Mouse (Mus musculus): ENCODE data around the gene Tlx1.

Tlx1 gene

DNA sequence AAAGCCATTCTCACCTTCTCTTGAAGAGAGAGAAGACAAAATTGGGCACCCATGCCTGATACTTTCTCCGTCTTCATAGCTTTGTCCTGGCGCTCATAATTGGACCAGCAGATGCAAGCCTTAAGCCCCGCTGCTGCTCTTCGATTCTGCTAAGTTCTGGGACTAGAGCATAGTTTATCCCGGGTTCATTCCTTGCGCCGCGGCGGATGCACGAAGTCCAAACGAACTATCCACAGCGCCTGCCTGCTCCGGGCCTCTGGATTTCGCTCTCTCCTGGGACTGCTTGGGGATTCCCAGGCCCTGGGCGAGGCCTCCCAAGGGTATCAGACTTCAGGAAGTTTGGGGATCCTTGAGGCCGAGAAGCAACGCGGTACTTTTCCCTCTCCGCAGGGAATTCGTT, 8.4 kb downstream of the Tlx1 start:
- DNase-seq = no peak

DNA sequence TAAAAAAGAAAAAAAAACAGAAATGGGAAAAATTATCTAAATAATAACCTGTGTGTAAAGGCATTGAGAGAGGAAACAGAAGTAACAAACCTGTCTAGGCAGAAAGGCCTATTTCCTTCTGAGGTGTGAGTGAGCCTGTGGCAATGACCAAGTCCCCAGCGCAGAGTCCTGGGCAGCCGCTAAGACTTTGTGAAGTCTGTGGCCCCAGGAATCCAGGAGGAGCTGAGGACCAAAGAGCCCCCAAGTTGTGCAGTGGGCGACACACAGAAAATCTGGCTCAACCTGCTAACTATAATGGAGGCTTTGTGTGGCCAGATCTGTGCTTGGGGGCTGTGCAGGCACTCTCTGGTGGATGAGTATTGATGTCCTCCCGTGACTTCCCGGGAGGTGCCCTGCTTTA, 9.0 kb downstream of the Tlx1 start:
- DNase-seq = no peak

DNA sequence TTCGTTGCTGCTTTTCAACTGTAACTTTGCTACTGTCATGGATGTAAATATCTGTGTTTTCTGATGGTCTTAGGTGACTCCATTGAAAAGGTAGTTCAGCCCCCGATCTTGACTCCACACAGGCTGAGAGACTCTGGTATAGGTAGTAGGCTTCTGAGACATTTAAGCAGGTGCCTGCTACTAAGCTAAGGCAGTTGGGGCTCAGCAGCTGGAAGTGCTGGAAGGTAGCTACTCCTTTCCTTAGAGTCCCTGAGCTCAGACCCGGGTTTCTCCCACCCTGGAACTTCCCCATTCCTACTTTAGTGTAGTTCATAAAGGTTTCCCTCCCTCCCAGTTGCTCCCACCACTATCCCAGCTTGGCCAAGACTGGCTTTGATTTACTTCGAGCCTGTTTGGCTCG, 9.5 kb downstream of the Tlx1 start:
- no peak for DNase-seq

DNA sequence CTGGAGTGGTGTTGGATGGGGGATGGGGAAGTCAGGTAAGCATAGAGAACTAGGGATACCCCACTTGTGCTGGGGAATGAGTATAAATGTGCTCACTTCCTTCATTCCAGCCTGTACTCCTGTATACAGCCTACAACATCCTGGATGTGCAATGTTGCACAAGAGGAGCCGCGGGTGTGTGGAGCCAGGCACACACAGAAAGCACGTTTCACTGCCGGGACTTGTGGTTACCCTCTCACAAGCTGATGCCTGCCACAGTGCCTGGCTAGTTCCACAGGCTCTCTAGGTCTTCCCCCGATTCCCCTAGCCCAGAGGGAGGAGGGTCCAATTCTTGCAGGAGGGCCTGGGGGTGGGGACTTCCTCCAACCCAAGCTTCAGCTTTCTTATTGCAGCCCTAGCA, 10.0 kb downstream of the Tlx1 start:
- DNase-seq = no peak

DNA sequence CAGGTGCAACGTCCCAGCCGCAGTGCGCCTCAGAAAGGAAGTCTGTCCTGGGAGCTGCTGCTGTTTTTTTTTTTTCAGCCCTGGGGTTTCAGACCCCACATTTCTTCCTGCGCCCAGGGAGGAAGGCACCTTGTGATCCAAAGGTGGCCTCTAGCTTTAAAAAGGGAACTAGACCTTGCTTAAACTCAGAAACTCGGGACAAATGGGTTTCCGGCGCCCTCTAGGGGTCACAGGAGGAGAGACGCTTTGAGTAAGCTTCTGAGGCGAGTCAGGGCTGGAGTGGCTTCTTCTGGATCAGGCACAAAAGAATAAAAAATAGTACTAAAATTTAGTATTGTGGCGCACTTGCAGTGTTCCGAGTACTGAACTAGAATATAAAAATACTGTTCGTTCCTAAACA, 10.6 kb downstream of the Tlx1 start:
- peak; percentile 63 for DNase-seq

DNA sequence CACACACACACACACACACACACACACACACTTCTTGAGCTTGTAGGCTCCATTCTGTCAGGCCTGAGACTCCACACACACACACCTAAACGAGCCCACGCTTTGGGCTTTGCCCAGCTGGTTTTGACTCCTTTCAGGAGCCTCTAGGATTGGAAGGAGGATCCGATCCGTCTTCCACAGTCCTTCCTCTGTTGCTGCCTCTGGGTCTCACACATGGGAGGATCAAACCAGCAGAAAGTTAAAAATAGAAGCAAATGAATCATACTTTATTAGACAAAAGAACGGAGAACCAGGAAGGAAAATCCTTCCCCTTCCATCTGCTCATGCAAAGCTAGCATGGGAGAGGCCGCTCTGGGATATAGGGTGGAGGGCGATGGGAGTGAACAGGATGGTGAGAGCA, 11.7 kb downstream of the Tlx1 start:
- DNase-seq = no peak

DNA sequence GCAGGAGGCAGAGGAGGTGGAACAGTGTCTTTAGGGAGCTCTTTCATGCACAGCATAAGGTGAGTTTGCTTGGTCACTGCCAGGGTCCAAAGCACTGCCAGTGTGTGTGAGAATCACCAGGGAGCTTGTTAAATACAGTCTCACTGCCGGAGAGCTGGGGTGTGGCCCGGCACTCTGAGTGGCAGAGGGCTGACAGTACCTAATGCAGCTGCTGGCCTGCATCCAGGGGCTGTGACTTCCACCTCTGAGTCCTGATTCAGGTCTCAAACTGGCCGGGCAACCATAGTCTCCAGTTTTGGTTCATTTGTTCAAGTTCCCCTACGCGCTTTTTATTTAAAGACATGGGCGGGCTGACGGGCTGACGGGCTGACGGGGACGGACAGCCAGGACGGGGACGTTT, 12.4 kb downstream of the Tlx1 start:
- DNase-seq = no peak

DNA sequence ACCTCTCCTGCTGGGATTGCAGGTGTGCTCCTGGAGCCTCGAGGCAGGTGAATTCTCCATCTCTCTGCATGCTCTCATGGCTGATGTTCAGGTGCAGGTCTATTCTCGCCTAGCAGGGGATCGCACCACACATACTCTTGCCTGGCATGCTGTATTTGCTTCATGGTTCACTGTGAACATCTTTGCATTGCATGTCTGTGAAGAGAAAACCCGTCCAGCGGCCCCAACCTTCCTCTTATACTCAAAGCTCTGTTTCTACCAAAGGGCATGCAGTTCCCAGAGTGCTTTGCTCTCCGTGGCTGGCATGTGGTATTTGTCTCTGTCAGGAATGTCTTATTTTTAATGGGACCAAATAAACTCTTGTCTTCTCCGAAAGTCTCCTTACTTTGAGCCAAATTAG, 20.0 kb downstream of the Tlx1 start:
- no peak for DNase-seq

DNA sequence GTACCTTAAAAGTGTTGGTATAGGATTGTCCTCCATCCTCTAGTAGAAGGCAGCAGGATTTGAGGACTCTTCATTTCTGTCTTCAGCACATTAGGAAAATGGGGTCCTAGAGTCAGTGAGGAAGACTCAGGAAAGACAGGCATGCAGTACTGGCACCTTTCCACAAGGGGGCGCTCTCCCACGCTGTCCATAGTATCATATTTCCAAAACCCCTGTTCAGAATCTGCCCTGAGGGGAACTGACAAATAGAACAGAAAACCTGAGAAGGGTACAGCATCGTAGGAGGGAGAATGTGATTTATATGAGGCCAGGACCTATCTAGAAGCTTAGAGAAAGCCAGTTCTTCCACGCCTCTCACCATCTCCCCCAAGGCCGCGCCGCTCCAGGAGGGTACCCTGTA, 24.3 kb downstream of the Tlx1 start:
- peak; percentile 34 for DNase-seq

DNA sequence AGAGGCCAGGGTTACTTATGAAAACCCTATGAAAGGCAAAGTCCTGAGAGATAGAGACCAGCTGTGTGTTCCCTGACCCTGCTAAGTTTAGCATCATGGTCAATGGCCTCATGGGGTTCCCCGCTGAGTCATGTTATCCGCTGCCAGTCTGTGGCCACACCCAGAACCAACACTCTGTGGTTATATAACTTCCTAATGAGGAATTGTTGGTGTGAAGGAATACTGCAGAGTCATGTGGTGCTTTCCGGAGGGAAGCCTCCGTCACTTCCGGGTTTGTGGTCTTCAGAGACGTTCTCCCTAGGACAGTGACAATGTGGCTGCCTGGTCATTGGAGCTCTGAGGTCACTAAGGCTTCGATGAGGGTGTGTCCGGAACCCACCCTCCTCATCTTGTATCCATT, 25.8 kb downstream of the Tlx1 start:
- DNase-seq = peak; percentile 38

DNA sequence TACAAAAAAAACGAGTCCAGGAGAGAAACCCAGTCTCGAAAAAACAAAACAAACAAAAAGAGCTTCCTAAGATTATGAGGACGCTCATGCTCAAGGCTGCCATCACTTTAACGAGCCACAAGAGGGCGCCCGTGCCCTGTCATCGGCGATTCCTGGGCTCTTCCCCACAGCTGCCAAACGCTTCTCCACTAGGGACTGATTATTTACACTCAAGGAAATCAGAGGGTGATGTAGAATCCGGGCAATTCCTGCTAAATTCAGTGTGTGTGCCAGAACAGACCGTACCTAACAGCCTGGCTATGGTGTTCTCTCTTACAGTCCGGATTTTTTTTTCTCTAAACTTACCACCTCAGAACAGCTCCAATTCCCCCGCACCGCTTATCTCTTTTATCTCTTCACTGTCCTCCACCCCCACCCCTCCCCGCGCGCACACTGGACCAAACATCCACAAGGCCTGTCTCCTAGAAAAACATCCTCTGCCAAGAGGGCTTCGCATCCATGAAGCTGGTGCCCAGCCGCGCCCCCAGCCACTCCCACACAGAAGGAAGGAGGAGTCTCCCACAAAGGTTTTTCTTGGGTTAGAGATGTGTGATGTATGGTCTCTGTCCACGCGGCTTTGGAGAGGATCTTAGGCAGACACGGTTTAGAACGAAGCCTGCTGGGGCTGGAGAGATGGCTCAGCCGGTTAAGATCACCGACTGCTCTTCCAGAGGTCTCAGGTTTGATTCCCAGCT, 26.7 kb downstream of the Tlx1 start:
- DNase-seq = peak; percentile 56

DNA sequence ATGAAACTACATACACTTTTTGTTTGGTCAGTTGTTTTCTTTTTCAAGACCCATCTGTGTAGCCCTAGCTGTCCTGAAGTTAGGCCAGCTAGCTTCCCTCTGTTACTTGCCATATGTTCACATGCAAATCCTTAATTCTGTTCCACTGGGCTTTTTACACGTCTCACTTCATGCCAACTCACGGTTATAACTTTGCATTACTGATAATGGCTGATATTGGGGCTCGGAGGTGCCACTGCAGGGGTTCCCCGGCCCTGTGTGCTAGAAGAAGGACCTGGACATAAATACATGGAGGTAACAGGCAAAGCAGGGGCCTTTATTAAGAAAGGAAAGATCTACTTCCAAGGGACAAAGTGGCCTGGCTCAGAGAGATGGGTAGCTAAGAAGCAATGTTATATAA, 29.0 kb downstream of the Tlx1 start:
- no peak for DNase-seq

DNA sequence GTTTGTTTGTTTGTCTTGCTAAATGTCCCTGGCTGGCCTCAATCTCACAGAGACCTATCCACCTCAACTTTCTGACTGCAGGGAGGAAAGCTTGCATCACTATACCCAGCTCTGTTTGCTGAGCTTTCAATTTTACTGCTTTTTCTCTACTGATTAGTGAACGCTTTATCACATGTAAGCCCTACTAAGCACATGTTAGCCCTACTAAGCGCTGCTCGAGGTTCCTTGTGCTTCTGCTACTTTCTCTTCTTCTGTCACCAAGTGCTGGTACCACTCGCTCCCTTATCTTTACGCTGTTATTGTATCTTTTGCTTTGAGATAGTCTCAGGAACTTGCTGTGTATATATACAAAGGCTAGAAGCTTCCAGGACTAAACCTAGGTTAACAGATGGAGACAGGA, 30.0 kb downstream of the Tlx1 start:
- DNase-seq = no peak

DNA sequence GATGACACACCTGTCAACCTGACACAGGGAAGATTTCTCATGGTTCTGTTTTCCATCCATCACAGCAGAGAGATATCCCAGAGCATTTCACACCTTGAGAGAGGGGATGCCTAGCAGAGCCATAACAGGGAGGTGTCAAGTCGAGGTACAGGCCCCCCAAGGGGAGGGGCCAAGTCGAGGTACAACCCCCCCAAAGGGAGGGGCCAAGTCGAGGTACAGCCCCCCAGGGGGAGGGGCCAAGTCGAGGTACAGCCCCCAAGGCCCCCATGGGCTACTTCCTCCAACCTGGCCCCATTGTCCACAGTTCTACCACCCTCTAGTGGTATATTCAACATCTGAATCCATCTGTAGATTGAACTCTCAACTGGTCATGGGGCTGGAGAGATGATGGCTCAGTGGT, 44.2 kb downstream of the Tlx1 start:
- DNase-seq = no peak

DNA sequence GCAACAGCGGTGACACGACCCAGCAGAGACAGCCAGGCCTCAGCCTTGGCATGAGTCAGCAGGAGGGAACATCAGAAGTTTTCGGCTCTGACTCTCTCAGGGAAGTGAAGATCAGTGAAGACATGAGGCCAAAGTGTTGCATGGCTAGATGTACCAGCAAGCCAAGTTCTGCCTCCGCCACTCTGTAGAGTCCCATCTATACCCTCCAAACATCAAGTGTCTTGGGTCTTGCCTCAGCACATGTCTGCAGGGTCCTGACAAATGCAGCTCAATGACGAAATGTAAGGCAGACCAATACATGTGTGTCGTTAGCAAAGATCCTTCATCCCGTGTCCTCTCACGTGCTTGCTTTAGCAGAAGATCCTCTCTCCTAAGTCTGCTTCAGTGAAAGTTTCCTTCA, 46.5 kb downstream of the Tlx1 start:
- no peak for DNase-seq

DNA sequence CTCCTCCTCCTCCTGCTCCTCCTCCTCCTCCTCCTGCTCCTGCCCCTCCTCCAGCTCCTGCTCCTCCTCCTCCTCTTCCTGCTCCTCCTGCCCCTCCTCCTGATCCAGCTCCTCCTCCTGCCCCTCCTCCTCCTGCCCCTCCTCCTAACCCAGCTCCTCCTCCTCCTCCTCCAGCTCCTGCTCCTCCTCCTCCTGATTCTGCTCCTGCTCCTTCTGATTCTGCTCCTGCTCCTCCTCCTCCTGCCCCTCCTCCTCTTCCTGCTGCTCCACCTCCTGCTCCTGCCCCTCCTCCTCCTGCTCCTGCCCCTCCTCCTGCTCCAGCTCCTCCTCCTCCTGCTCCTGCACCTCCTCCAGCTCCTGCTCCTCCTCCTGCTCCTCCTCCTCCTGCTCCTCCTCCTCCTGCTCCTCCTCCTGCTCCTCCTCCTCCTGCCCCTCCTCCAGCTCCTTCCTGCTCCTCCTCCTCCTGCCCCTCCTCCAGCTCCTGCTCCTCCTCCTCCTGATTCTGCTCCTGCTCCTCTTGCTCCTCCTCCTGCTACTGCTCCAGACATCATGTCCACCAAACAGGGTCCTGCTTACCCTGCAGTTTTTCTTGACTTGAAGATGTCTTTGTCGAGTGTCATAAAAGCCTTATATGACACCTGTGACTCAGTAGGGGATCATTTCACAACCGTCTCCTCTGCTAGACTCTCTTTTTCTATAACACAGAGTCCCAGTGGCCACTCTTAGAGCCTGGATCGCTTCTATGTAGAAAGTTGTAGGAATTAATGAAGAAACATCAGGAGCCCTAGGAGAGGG, 55.0 kb downstream of the Tlx1 start:
- DNase-seq = peak; percentile 7

Data from liver (tissue).